Mouse (Mus musculus) stomach, embryonic 14.5 days (tissue): ENCODE results near the gene Ehbp1l1. TPM values are rescaled to one million over a fixed set of nuclear protein-coding genes. Genes with fewer than 3 reads are reported as not detected.
A peak's percentile ranks its signal among the peaks of the same experiment; 100 is the strongest.
"Not testable (repeated sequence)": the region's sequence is repeated elsewhere in the genome, so short reads cannot be mapped to it uniquely, and the experiment has no call there.

Experiments used
- ATAC-seq: fragments of 200-750 bp; cut with Nextera tagmentation; 2 replicates; pipeline ENCODE4 v1.8.0; 2017; ENCODE audit warnings: low read depth, moderate TSS enrichment; ENCODE audit not compliant: insufficient number of reproducible peaks, insufficient read depth, low FRiP score
- H3K27ac ChIP-seq: fragments of 300-500 bp; sonication (generic); 2 replicates; pipeline ENCODE4 v1.5.1; 2014; ENCODE audit warnings: mild to moderate bottlenecking, low read length, moderate library complexity, mixed read lengths
- H3K27me3 ChIP-seq: fragments of 300-500 bp; sonication (generic); 2 replicates; pipeline ENCODE4 v1.6.1; 2014; ENCODE audit warnings: low read length, control low read depth, mixed read lengths; ENCODE audit not compliant: control insufficient read depth, insufficient read depth
- H3K36me3 ChIP-seq: fragments of 300-500 bp; sonication (generic); 2 replicates; pipeline ENCODE4 v1.6.1; 2014; ENCODE audit warnings: mild to moderate bottlenecking, control low read depth, low read length, moderate library complexity, mixed read lengths; ENCODE audit not compliant: control insufficient read depth, insufficient read depth
- H3K4me1 ChIP-seq: fragments of 300-500 bp; sonication (generic); 2 replicates; pipeline ENCODE4 v1.6.1; 2014; ENCODE audit warnings: low read length, control low read depth, mixed read lengths; ENCODE audit not compliant: control insufficient read depth, insufficient read depth
- H3K4me2 ChIP-seq: fragments of 300-500 bp; sonication (generic); replicated peaks from 2 replicates; pipeline ENCODE4 v1.6.1; 2014; ENCODE audit warnings: low read depth, low read length, control low read depth
- H3K4me3 ChIP-seq: fragments of 300-500 bp; sonication (generic); 2 replicates; pipeline ENCODE4 v1.5.1; 2014; ENCODE audit warnings: low read depth, low read length, control low read depth
- H3K9ac ChIP-seq: fragments of 300-500 bp; sonication (generic); replicated peaks from 2 replicates; pipeline ENCODE4 v1.6.1; 2014; ENCODE audit warnings: low read depth, mild to moderate bottlenecking, control low read depth, low read length, moderate library complexity, mixed read lengths
- H3K9me3 ChIP-seq: fragments of 300-500 bp; sonication (generic); 2 replicates; pipeline ENCODE4 v1.6.1; 2016; ENCODE audit warnings: low read depth, low read length, control low read depth; ENCODE audit not compliant: control insufficient read depth
- WGBS: fragments of 180-500 bp; shearing (Covaris S2); extraction: QIAGEN DNeasy Blood & Tissue Kit; methylation state at CpG from one replicate; pipeline ENCODE4 v1.1.7; 2014; 5-methylcytosine and 5-hydroxymethylcytosine counted together
- polyA plus RNA-seq: library from polyadenylated mRNA; unstranded; fragments of >200 nt; fragmentation: Nextera tagmentation; extraction: Ambion mirVana; gene quantifications from 2 replicates; pipeline ENCODE4 v1.2.1, GENCODE M21; 2014

Gene Ehbp1l1
- polyA plus RNA-seq, 1 experiment from 2014 or later = 36.7 TPM

DNA sequence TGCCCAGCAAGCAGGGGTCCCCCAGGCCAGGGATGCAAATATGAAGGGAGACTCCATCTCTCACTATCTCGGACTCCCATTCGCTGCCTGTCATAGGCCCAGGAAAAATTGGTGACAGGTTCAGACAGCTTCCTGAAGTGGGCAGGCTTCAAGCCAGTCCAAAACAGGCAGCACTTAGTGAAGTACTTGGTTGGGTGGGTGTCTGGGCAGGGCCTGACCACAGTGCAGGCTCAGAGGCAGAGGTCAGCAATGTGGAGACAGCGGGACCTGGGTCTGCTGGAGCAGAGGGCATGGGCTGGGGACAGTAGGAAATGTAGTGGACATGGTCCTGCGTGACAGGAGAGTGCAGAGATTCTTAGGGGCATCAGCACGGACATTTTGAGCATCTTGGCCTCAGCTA is 34.5 kb downstream of the Ehbp1l1 start:
- Histone ChIP-seq H3K9ac (peak overlapping the region; percentile 92), H3K4me1 (peaks cover 36% of the 10 kb centered on the region), H3K9me3 (no peaks in the 10 kb centered on the region), H3K27me3 (no peaks in the 10 kb centered on the region), H3K27ac (peak overlapping the region; percentile 78; the same call in 1 of the 2 replicates), H3K36me3 (peaks cover 41% of the 10 kb centered on the region), H3K4me2 (peak overlapping the region; percentile 98), H3K4me3 (peak overlapping the region; percentile 97)
- ATAC-seq = no peak
- 71% methylated on average over 5 of the region's 5 CpGs for WGBS

- Histone ChIP-seq H3K27me3 (no peaks in the 10 kb centered on the region), H3K27ac (peak overlapping the region; percentile 94; the same call in 1 of the 2 replicates), H3K4me3 (peak overlapping the region; percentile 97), H3K36me3 (peaks cover 41% of the 10 kb centered on the region), H3K9me3 (no peaks in the 10 kb centered on the region), H3K4me2 (peak overlapping the region; percentile 98), H3K4me1 (peaks cover 36% of the 10 kb centered on the region), H3K9ac (peak overlapping the region; percentile 92)
- WGBS = 49% methylated on average over 15 of the region's 15 CpGs
- ATAC-seq = no peak
These were observed 35.8 kb downstream of the Ehbp1l1 start for GRCm38 (mm10) chr19:5690343-5690735.

- Histone ChIP-seq H3K27ac (peak overlapping the region; percentile 94), H3K9me3 (no peaks in the 10 kb centered on the region), H3K4me2 (peak overlapping the region; percentile 98), H3K4me3 (peak overlapping the region; percentile 97), H3K9ac (peak overlapping the region; percentile 92), H3K36me3 (peaks cover 41% of the 10 kb centered on the region), H3K27me3 (no peaks in the 10 kb centered on the region), H3K4me1 (peaks cover 36% of the 10 kb centered on the region)
- 2% methylated on average over 38 of the region's 42 CpGs for WGBS
- peak; percentile 66 for ATAC-seq
These were observed 36.4 kb downstream of the Ehbp1l1 start for GRCm38 (mm10) chr19:5689565-5690342.

GRCm38 (mm10) chr19:5689088-5689428 is 37.1 kb downstream of the Ehbp1l1 start:
- Histone ChIP-seq H3K27ac (peak overlapping the region; percentile 94), H3K4me3 (peak overlapping the region; percentile 97), H3K9ac (peak overlapping the region; percentile 92; the same call in 1 of the 2 replicates), H3K36me3 (peaks cover 43% of the 10 kb centered on the region), H3K4me1 (peaks cover 36% of the 10 kb centered on the region), H3K9me3 (no peaks in the 10 kb centered on the region), H3K27me3 (no peaks in the 10 kb centered on the region), H3K4me2 (peak overlapping the region; percentile 98)
- 1% methylated on average over 7 of the region's 7 CpGs for whole genome bisulfite sequencing
- no peak for ATAC-seq

GRCm38 (mm10) chr19:5688200-5689087 is 37.7 kb downstream of the Ehbp1l1 start, which contains the start of the genes Map3k11 and Pcnx3:
Map3k11 (plus strand) TSS chr19:5688742.
Pcnx3 (minus strand) TSS chr19:5688908.
- peak; percentile 89 for ATAC-seq
- Histone ChIP-seq H3K4me2 (peak within 1 kb of the TSS; percentile 98), H3K27me3 (no peaks in the 10 kb centered on the region), H3K9ac (peak within 1 kb of the TSS; percentile 92), H3K9me3 (no peaks in the 10 kb centered on the region), H3K36me3 (peaks cover 43% of the 10 kb centered on the region), H3K27ac (peak within 1 kb of the TSS; percentile 94), H3K4me1 (peaks cover 34% of the 10 kb centered on the region), H3K4me3 (peak within 1 kb of the TSS; percentile 97)
- under 1% methylated on average over 69 of the region's 69 CpGs for WGBS

- Histone ChIP-seq H3K4me1 (peaks cover 33% of the 10 kb centered on the region), H3K9me3 (no peaks in the 10 kb centered on the region), H3K36me3 (peaks cover 44% of the 10 kb centered on the region), H3K9ac (peak overlapping the region; percentile 85), H3K27me3 (no peaks in the 10 kb centered on the region), H3K4me2 (peak overlapping the region; percentile 98), H3K4me3 (peak overlapping the region; percentile 97), H3K27ac (peak overlapping the region; percentile 94; the same call in 1 of the 2 replicates)
- 13% methylated on average over 9 of the region's 9 CpGs for WGBS
- ATAC-seq = no peak
These were observed 38.4 kb downstream of the Ehbp1l1 start for GRCm38 (mm10) chr19:5687738-5688137.

DNA sequence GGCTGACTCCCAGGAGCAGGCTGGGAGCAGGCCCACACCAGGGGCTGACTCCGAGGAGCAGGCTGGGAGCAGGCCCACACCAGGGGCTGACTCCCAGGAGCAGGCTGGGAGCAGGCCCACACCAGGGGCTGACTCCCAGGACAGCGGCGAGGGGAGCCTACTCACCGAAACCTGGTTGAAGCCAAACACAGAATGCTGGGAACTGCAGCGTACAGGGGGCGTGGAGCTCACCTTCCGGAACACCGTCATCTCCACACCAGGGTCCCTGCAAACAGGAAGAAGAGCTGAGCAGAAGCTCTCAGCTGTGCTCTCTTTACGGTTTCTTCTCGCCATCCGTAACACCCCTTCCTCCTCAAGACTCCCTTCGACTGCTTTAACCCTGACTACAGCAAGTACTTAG is 39.2 kb downstream of the Ehbp1l1 start:
- peaks cover 25% of the 10 kb centered on the region for H3K4me1 ChIP-seq
- not testable (repeated sequence) for H3K27me3 ChIP-seq, ATAC-seq, H3K9me3 ChIP-seq, H3K27ac ChIP-seq, H3K4me3 ChIP-seq, H3K9ac ChIP-seq, H3K4me2 ChIP-seq
- H3K36me3 ChIP-seq = peaks cover 50% of the 10 kb centered on the region
- WGBS = 90% methylated on average over 11 of the region's 12 CpGs

DNA sequence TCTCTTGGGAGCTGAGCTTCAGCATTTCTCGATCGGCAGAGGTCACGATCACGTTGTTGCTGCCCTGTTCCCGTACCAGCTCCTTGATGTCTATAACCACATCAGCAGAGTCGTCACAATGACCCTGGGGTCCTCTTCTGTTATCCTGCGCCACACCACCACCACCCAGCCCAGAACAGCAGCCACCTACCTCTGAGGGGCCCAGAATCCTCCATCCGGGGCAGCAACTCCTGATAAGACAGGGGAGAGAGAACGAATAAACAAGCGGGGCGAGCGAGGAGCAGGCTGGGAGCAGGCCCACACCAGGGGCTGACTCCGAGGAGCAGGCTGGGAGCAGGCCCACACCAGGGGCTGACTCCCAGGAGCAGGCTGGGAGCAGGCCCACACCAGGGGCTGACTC is 39.7 kb downstream of the Ehbp1l1 start:
- H3K36me3 ChIP-seq = peaks cover 49% of the 10 kb centered on the region
- no peak overlapping the region for H3K27ac ChIP-seq
- no peak overlapping the region for H3K4me2 ChIP-seq
- H3K4me3 ChIP-seq = no peak overlapping the region
- H3K4me1 ChIP-seq = peaks cover 20% of the 10 kb centered on the region
- no peaks in the 10 kb centered on the region for H3K27me3 ChIP-seq
- no peak overlapping the region for H3K9ac ChIP-seq
- 80% methylated on average over 13 of the region's 13 CpGs for WGBS
- no peak for ATAC-seq
- H3K9me3 ChIP-seq = no peaks in the 10 kb centered on the region
